Mouse (Mus musculus): ENCODE data around the gene Dna2.

DNA sequence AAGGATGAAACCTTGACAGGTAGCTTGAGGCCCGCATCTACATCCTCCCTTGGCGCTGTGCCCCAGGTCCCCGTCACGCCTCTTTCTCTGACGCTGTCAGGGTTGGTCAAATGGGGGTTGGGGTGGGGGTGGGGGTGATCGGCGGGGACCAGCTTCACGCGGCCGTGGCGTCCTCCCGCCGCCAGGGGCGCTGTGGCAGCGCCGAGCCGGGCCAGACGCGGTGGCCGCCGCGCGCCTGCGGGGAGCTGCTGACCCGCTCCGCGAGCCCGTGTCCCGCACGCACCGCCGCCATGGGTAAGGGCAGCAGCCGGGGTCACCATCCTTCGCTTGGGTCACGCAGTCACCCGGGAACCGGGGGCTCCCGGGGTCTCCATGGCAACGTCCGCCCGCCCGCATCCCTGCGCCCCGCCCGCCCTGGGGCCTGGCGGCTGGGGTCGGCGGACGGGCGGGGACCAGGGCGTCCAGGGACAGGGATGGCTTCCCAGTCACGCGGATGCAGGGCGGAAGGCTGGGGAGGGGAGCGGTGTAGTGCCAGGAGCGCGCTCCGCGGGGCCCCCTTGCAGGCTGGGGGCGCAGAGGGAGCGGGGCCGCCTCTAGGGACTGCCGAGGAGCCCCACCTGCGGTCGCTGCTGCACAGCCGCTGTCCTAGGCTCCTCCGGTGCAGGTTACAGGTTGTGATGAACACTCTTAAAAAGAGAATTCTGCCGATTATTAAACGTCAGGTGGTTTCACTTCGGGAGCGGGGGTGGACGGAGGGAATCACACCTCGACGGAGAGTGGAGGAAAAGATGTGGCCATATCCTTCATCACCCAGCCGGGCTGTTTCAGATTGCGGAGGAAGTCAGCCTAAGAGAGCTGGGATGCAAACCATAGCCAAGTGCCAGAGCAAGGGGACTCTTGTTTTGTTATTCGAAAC lies 33.5 kb downstream of the Dna2 start, which contains the start of gene Rufy2:
- TF ChIP-seq CTCF (IDR thresholded peaks at IDR 0.05; ENCODE audit: low read depth, low read length) (peak; percentile 63), EP300 (IDR thresholded peaks at IDR 0.05; ENCODE audit: insufficient read depth, low read depth, low read length) (no peak)
